Mouse (Mus musculus): ENCODE data around the gene Kremen2. TPM values are rescaled to one million over a fixed set of nuclear protein-coding genes. Genes with fewer than 3 reads are reported as not detected.

The Kremen2 gene
- polyA plus RNA-seq, 1 experiment from 2014 or later = 1.1 TPM

DNA sequence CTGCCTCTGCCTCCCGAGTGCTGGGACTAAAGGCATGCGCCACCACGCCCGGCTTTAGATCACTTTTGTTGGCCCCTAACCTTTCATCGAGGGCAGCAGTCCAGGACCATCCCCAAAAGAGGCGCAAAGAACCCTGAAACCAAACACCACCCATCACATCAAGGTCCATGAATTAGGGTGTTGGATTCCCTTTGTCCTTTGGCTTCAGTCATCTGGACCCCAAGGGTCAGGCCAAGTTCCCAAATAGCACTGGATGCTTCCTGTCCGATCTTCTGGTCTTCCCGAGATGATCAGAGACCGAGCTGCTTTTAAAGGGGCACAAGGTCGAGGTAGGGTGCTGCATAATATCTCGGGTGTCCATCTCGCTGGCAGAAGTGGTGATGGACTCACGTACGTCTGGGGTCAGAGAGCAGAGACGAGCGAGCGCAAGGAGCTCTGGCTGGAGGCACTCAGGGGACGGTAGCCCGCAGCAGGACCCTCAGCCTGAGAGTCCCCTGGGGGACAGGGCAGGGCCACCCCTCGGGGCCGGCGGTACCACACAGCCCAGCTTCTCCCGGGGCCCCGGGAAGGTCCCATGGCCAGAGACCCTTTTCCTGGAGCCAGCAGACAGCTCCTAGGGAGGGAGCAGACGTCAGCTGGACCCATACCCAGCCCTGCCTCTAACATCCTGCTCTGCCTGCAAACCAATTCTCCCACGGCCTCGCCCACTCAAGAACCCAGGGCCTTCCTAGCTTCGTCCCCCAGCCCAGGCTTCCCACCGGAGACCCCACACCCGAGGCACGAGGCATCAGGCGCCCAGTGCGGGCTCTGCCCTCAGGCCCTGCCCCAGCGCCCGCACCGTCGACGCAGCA is 4.0 kb downstream of the Kremen2 start:
- 44% methylated on average over 38 of the region's 38 CpGs for WGBS
- peak overlapping the region; percentile 30; the same call in 1 of the 2 replicates for H3K4me2 ChIP-seq
- H3K4me3 ChIP-seq = no peak overlapping the region

DNA sequence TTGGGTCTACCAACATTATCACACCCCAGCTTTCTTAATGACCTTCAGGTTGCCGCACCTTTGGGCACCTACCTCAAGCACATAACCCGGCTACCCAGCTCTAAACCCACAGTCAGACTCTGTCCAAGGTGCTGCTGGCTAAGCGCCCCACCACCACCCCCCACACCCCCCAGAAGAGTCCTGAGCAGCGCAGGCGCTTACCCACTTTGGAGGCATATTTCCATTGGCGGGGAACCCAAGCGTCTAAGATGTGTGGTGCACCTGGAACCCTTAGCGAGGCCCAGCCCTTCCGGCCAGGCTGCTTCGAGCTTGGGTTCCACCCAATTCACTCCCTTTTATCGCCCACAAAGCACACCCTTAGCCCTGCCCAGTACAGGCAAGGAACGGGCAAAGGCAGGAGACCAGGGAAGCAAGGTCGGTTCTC is 5.0 kb downstream of the Kremen2 start, which contains the start of gene Paqr4:
Gene Paqr4 (minus strand): TSS at position 270 of the 424 bp plus-strand sequence.
- 5% methylated on average over 13 of the region's 13 CpGs for WGBS
- no peaks in the 10 kb centered on the region for H3K9me3 ChIP-seq
- peaks cover 52% of the 10 kb centered on the region for H3K27me3 ChIP-seq
- peak; percentile 1; the same call in 1 of the 2 replicates for ATAC-seq (ENCODE audit: borderline replicate concordance, extremely low read depth, low FRiP score, low TSS enrichment)
- peak within 1 kb of the TSS; percentile 73 for H3K27ac ChIP-seq
- H3K4me3 ChIP-seq = peak within 1 kb of the TSS; percentile 66
- peak within 1 kb of the TSS; percentile 70 for H3K9ac ChIP-seq
- peaks cover 48% of the 10 kb centered on the region for H3K4me1 ChIP-seq
- H3K36me3 ChIP-seq = peaks cover 14% of the 10 kb centered on the region
- peak within 1 kb of the TSS; percentile 96 for H3K4me2 ChIP-seq

More for the DNA sequence above, 4.0 kb downstream of the Kremen2 start:
- Histone ChIP-seq H3K36me3 (peaks cover 7% of the 10 kb centered on the region; the same call in 1 of the 2 replicates), H3K27me3 (peaks cover 62% of the 10 kb centered on the region), H3K9me3 (no peaks in the 10 kb centered on the region), H3K4me1 (peaks cover 56% of the 10 kb centered on the region), H3K27ac (no peak overlapping the region), H3K9ac (no peak overlapping the region)
- no peak for ATAC-seq (ENCODE audit: borderline replicate concordance, extremely low read depth, low FRiP score, low TSS enrichment)

DNA sequence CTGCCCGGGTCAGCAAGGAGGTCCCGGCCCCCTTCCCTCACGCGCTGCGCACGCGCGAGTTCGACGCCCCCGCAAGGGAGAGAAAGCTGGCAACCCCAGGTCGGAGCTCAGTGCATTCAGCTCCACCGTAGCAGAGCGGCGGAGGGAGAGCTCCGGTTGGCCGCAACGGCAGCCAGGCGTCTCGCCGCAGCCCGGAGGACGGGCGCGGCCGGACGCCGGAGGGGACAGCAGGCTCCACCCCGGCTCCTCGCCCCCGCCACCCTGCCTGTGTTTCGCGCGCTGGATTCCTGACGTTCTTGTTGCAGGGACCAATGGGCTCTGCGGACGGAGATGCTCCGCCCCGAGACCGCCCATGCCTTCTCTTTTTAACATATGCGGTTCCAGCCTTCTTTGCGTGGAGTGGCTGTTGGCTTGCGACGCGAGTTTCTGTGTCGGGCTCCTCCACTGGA is 5.5 kb downstream of the Kremen2 start:
- Histone ChIP-seq H3K4me3 (peak overlapping the region; percentile 66), H3K4me1 (peaks cover 44% of the 10 kb centered on the region), H3K4me2 (peak overlapping the region; percentile 96), H3K27me3 (peaks cover 48% of the 10 kb centered on the region), H3K9ac (peak overlapping the region; percentile 70), H3K27ac (peak overlapping the region; percentile 73), H3K36me3 (peaks cover 19% of the 10 kb centered on the region), H3K9me3 (no peaks in the 10 kb centered on the region)
- WGBS = under 1% methylated on average over 40 of the region's 46 CpGs
- ATAC-seq (ENCODE audit: borderline replicate concordance, extremely low read depth, low FRiP score, low TSS enrichment) = peak; percentile 85

DNA sequence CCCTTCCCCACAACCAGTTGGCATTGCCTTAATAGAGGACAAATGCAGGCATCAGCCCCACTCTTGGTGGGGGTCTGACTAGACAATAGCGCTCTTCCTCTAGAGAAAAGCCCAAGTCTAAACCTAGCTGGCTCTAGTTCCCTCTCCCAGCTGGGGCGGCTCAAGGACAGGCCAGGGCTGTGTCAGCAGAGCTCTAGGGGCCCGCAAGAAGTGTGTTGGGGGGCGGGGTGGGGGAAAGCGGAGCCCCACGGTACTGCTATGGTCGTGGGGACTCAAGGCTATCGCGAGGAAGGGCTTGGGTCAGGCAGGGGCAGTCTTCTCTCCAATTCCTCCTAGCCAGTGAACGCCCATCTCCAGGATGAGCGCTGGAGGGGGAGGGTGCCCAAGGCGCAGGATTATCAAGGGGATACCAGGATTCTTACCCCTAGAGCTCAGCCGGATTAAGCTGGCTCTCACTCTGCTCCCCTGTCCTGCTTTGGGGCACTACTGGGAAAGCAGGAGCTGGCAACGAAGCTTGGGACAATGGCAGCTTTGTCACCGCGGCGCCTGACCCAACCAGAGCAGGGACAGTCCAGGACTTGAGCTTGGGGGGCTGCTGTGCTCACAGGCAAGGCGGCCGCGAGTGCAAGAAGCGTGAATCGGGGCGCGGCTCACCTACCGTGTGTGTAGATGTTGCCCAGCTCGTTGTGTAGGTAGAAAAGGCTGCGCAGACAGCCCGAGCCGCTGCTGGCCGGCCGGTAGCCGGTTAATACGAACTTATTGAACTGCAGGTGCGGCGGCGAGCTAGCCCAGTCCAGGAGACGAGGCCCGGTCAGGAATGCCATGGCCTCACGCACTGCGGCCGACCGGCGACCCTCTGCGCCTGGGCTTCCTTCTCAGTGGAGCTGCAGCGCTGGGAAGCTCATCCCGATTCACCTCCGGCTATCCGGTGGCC is 6.2 kb downstream of the Kremen2 start:
- H3K9me3 ChIP-seq = no peaks in the 10 kb centered on the region
- H3K27me3 ChIP-seq = peaks cover 41% of the 10 kb centered on the region
- peak overlapping the region; percentile 66 for H3K4me3 ChIP-seq
- peak overlapping the region; percentile 70 for H3K9ac ChIP-seq
- H3K4me2 ChIP-seq = peak overlapping the region; percentile 96
- H3K36me3 ChIP-seq = peaks cover 24% of the 10 kb centered on the region
- peaks cover 37% of the 10 kb centered on the region for H3K4me1 ChIP-seq
- peak; percentile 44 for ATAC-seq (ENCODE audit: borderline replicate concordance, extremely low read depth, low FRiP score, low TSS enrichment)
- WGBS = 1% methylated on average over 48 of the region's 48 CpGs
- peak overlapping the region; percentile 73 for H3K27ac ChIP-seq

DNA sequence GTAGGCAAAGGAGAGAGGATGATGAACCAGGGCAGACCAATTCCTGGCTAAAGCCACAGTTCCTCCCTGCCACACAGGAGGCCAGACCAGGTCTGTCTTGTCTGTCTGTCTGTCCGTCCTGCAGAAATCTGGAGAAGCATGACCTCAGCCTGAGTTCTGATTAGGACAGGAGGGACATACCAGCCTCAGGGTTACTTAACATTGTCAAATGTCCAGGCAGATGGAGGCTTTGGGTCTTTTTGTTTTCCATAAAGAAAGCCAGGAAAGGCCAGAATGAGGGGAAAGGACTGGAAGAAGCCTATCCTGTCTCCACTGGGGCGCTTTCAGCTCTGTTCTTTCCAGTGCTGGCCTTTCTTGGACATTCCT is 6.8 kb downstream of the Kremen2 start:
- peak overlapping the region; percentile 66 for H3K4me3 ChIP-seq
- peaks cover 41% of the 10 kb centered on the region for H3K4me1 ChIP-seq
- WGBS = 29% methylated on average over 2 of the region's 2 CpGs
- H3K9me3 ChIP-seq = no peaks in the 10 kb centered on the region
- H3K27me3 ChIP-seq = peaks cover 34% of the 10 kb centered on the region
- peak overlapping the region; percentile 73 for H3K27ac ChIP-seq
- peaks cover 24% of the 10 kb centered on the region for H3K36me3 ChIP-seq
- H3K4me2 ChIP-seq = peak overlapping the region; percentile 96
- no peak for ATAC-seq (ENCODE audit: borderline replicate concordance, extremely low read depth, low FRiP score, low TSS enrichment)
- H3K9ac ChIP-seq = peak overlapping the region; percentile 70

DNA sequence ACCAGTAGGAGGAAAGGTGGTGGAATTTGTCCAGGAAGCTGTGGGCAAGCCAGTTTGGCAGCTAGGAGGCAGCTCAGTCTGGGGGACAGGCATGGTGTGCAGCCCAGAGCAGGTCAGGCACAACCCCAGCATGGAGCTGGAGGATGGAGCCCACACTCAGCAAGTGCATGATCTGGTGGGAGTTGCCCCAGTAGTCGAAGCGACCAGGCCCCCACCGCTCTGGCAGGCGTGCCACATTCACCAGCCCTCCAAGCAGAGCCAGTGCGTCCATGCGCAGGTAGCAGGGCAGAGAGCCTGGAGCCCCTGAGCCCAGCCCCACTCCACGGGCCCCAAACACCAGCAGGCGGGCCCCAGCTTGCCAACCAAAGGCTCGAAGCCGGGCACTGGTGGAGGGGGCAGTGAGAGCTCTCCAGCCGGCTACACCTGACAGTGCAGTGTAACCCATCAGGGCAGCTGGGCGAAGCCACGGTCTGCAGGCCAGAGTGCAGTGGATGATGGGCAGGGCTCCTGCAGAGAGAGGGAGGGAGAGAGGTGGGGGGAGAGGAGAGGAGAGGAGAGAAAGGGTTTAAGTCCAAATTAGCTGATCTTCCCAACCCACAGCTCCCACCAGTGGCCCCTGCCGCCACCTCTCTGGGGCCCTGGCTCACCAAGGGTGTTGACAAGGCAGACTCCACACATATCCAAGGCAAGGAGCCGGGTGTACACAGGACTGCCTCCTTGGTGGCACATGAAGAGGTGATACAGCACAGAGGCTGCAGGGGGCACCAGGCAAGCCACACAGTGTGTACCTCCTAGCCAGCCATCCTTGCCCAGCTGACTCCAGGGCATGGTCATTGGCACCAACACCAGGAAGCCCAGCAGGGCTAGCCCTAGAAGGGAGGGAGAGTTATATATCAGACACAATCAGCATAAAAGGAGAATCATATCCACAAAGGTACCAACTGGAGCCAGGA is 7.9 kb downstream of the Kremen2 start:
- Histone ChIP-seq H3K36me3 (peaks cover 24% of the 10 kb centered on the region), H3K4me1 (peaks cover 46% of the 10 kb centered on the region), H3K4me3 (peak overlapping the region; percentile 66; the same call in 1 of the 2 replicates), H3K27me3 (peaks cover 24% of the 10 kb centered on the region), H3K27ac (peak overlapping the region; percentile 73; the same call in 1 of the 2 replicates), H3K9me3 (no peaks in the 10 kb centered on the region), H3K9ac (peak overlapping the region; percentile 70; the same call in 1 of the 2 replicates), H3K4me2 (peak overlapping the region; percentile 96)
- WGBS = 61% methylated on average over 15 of the region's 15 CpGs
- no peak for ATAC-seq (ENCODE audit: borderline replicate concordance, extremely low read depth, low FRiP score, low TSS enrichment)

DNA sequence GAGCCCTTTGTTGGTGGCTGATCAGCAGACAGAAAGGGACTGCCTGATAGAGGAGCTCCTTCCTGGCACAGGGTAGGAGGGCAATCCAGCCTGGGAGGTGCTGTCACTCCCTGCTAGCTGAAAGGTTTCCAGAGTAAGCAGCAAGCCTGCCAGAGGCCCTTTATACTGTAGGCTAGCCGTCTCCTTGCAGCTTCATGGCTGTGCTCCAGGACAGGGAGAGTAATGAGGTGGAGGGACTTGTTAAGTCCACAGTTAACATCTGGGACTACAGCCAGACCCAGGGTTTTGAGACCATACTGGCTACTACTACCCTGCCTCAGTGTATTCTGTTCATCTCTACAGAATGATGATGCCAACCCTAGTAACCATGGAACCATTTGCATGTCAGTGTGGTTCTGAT is 11.3 kb downstream of the Kremen2 start:
- Histone ChIP-seq H3K9ac (no peak overlapping the region), H3K9me3 (no peaks in the 10 kb centered on the region), H3K4me1 (peaks cover 35% of the 10 kb centered on the region), H3K4me2 (no peak overlapping the region), H3K4me3 (no peak overlapping the region), H3K27ac (peak overlapping the region; percentile 15; the same call in 1 of the 2 replicates), H3K36me3 (peaks cover 24% of the 10 kb centered on the region), H3K27me3 (no peaks in the 10 kb centered on the region)
- peak; percentile 24; the same call in 1 of the 2 replicates for ATAC-seq (ENCODE audit: borderline replicate concordance, extremely low read depth, low FRiP score, low TSS enrichment)
- WGBS = 47% methylated on average over 1 of the region's 1 CpGs

DNA sequence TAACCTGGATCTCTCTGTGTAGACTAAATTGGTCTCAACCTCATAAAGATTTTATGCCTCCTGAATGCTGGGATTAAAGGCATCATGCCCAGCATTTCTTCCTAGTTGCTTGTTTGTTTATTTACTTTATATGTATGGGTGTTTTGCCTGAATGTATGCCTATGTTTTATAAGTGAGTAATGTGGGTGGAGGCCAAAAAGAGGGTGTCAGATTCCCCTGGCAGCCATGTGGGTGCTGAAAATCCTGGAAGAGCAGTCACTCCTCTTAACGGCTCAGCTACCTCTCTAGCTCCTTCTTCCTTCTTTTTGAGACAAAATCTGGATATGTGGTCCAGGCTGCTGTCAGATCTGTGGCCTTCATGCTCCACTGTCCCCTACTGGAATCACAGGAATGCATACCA is 15.2 kb downstream of the Kremen2 start:
- no peak for ATAC-seq (ENCODE audit: borderline replicate concordance, extremely low read depth, low FRiP score, low TSS enrichment)
- Histone ChIP-seq H3K9ac (no peak overlapping the region), H3K9me3 (no peaks in the 10 kb centered on the region), H3K4me2 (no peak overlapping the region), H3K27me3 (no peaks in the 10 kb centered on the region), H3K36me3 (peaks cover 8% of the 10 kb centered on the region; the same call in 1 of the 2 replicates), H3K4me1 (peaks cover 34% of the 10 kb centered on the region), H3K27ac (no peak overlapping the region), H3K4me3 (no peak overlapping the region)
- 42% methylated on average over 1 of the region's 1 CpGs for WGBS

DNA sequence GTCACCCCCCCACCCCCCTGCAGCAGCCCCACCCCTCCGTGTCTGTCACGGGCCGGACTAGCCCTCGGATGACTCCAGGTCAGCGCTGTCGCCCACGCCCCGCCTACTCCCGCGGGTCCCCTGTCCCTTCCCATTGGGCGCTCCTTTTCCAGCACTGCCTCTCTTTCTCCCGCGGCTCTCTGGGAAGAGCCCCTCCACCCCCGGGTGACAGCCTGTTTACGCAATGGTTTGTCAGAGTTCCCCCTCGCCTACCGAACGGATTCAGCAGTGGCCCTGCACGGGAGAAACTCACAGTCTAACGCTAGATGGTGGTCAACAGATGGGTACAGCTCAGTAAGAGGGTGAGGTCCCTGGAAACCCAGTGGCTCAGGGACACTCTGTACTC is 18.9 kb downstream of the Kremen2 start:
- Histone ChIP-seq H3K9ac (peak overlapping the region; percentile 89), H3K9me3 (no peaks in the 10 kb centered on the region), H3K4me3 (peak overlapping the region; percentile 97), H3K36me3 (no peaks in the 10 kb centered on the region), H3K27me3 (no peaks in the 10 kb centered on the region), H3K4me1 (peaks cover 19% of the 10 kb centered on the region), H3K27ac (peak overlapping the region; percentile 98), H3K4me2 (peak overlapping the region; percentile 71)
- ATAC-seq (ENCODE audit: borderline replicate concordance, extremely low read depth, low FRiP score, low TSS enrichment) = peak; percentile 94
- under 1% methylated on average over 20 of the region's 20 CpGs for WGBS

DNA sequence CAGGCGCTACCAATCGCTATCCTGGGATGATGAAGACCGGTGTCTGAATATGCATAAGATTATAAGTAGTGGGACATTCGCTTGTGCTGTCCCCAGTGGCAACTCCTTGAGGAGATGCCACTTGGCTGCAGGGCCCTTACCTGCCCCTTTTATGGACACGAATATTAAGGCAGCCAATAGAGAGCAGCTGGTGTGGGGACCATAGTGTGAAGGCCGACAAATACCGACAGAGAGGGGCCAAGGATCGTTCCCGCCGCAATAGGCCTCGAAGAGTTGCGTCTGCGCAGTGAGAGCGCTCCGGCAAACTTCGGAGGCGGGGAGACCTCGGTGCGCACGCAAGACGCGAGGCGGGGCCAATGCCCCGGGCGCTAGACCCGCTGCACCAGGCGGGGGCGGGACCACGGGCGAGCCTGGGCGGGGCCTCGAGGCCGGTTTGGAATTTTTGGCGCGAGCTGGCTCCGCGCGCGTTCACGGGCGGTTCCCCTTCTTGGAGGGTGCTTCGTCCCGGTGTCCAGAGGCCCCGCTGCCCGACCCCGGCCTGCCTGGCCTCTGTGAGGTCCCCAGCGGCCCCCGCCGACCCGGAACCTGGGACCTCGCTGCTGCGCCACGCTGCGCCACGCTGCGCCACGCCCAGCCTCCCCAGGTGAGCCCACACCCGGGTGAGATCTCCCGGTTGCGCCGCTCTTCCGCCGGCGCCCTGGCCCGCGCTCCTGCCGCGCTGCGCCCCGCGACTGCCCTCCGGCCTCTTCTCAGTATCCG is 19.5 kb downstream of the Kremen2 start, which contains the start of gene Pkmyt1:
Gene Pkmyt1 (plus strand): TSS at position 338 of the 759 bp plus-strand sequence.
- Histone ChIP-seq H3K4me1 (peaks cover 19% of the 10 kb centered on the region), H3K4me2 (peak within 1 kb of the TSS; percentile 71), H3K27me3 (no peaks in the 10 kb centered on the region), H3K9ac (peak within 1 kb of the TSS; percentile 89), H3K27ac (peak within 1 kb of the TSS; percentile 98), H3K9me3 (no peaks in the 10 kb centered on the region), H3K36me3 (no peaks in the 10 kb centered on the region), H3K4me3 (peak within 1 kb of the TSS; percentile 97)
- under 1% methylated on average over 72 of the region's 73 CpGs for WGBS
- peak; percentile 94 for ATAC-seq (ENCODE audit: borderline replicate concordance, extremely low read depth, low FRiP score, low TSS enrichment)
